Mouse (Mus musculus): ENCODE data around the gene Iqce.
A peak's percentile ranks its signal among the peaks of the same experiment; 100 is the strongest.

The Iqce gene

DNA sequence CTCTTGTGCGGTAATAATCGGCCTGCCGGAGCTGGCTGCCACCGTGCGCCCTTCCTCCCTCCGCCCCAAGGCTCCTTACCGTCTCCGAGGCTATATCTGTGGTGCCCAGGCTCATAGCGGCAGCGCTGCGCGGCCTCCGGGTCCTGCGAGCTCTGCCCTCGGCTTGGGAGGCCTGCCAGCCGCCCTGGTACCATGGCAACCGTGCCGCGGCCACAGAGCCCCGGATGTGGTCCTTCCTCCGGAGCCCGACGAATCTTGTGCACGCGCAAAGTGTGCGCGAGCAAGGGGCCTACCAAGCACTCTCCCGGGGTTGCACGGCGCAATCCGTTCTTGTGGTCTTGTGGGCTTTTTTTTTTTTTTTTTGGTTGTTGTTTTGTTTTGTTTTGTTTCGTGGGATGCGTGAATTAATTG lies at the start of gene Iqce:
TSS of gene Iqce (minus strand) at position 276 of the 411 bp plus-strand sequence.
- peak; percentile 93 for DNase-seq (ENCODE audit: extremely low spot score)

DNA sequence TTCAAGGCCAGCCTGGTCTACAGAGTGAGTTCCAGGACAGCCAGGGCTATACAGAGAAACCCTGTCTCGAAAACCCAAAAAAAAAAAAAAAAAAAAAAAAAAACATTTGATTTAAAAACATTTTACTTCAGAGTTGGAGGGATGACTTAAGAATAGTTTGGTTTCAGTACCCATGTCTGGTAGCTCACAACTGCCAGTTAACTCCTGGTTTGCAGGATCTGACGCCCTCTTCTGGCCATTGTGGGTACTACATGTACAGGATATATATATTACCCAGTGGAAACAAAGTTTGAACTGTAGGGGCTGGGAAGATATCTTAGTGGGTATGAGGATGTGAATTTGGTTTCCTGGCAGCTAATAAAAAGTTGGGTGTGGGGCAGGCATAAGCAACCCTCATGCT lies 48.7 kb upstream of the Iqce start:
- DNase-seq (ENCODE audit: extremely low spot score) = no peak

DNA sequence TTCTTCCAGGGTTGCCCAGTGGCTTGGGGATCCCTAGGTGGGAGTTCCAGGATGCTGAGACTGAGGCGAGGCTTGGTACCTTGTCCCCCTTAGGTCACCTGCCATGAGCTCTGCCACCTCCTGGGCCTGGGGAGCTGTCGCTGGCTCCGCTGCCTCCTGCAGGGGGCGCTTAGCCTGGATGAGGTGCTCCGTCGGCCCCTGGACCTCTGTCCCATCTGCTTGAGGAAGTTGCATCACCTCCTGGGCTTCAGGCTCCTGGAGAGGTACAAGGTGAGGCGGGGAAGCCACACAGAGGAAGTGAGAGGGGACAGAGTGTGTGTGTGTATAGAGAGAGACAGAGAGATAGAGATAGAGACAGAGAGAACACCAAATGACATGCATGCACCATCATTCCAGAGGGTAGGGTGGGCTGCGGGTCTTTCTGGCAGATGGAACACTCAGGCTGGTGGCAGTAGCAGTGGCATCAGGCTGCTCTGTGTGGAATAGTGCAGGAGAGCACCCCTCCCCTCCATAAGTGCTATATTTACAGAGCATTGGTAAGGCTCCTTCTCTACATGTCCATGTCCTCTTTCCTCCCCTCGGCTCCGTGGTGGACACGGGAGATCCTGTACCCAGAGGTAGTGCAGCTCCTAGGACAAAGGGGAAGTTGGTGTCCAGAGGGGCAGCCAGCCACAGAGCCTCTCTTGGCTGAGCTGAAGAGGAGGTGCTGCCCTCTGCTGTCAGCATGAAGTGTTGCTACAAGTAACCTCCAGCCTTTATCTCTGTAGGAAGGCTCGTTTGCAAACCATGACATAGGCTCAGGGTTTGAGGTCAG lies 47.1 kb upstream of the Iqce start:
- DNase-seq (ENCODE audit: extremely low spot score) = peak; percentile 74

DNA sequence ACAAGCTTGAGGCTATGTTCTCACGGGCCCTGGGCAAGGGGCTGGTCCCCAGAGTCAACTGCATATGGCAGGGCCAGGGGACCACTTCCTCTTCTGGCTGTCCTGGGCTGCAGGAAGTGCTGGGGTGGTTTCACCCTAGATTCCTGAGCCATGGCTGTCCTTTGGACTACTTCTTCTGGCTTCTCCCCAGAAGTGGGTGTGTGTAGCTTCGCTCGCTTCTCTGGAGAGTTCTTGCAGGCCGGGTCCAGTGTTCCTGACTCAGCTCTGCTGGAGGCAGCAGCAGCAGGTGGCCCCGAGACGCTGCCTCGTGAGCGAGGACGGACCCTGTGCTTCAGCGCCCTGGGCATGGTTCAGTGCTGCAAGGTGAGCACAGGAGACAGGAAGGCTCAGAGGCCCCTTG lies 46.2 kb upstream of the Iqce start:
- no peak for DNase-seq (ENCODE audit: extremely low spot score)

DNA sequence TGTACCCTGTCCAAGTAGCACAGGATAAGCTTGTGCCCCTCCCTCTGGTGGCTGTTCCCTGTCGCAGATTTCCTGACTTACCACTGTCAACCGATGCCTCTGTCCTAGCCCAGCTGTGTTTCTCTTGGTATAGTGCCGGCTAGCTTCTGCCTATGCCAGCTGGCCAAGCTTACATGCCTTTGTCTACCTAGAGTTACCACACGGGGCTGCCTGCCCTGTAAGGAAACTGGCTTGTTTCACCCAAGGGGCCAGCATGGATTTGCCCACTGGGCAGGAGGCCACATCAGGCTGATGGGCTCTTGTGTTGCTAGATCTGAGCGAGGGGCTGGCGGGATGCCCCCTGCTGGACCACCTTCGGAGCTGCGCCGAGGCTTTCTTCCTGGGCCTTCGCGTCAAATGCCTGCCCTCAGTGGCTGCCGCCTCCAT lies 41.5 kb upstream of the Iqce start:
- peak; percentile 23 for DNase-seq (ENCODE audit: extremely low spot score)

DNA sequence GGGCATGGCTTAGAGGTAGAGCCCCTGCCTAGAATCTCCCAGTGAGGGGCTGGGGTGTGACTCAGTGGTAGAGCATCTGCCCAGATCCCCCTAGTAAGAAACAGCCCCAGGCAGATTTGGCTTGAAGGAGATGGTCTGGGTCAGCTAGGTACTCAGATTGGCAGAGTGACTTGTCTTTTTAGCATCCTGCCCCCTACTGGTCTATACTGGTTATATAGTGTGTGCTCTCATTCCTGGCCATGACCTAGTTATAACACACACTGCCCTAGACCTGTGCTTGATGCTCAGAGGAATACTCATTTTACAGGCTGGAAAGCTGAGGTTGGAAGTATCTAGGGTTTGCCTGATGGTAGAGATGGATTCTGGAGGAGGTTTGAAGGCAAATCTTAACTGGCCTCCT lies 39.7 kb upstream of the Iqce start:
- DNase-seq (ENCODE audit: extremely low spot score) = no peak

DNA sequence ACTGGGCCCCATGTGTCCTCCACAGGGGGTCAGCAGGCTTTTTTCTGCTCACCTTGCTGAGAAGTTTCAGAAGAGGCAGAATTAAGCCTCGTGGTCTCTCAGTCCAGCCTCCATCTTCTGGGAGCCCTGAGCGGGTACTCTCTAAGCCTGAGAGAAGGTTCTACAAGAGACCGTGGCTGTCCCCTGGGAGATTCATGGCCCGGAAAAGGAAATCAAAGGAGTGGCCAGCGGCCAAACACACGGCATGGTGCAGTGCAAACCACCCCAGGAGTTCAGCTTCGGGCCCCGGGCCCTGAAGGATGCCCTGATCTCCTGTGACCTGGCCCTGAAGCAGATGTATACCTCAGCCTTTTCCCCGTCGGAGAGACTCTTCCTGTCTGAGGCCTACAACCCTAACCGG lies 38.9 kb upstream of the Iqce start:
- DNase-seq (ENCODE audit: extremely low spot score) = no peak

DNA sequence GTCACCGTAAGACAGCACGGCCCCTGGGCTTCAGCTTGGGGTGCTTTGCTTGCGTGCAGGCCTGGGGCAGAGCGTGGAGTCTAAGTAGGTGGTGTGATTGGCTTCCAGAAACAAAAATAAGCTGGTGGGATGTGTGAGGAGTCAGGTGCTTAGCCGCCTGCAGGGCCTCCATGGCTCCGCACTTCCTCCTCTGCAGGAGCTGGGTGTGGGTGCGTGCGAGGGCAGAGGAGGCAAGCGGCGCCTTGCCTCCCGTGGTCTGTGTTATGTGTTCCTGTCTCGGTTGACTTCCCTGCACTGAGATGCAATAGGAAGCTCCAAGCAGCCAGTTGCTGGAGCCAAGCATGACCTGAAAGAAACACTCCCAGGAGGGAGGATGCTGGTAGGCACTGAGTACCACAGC lies 37.6 kb upstream of the Iqce start:
- no peak for DNase-seq (ENCODE audit: extremely low spot score)

DNA sequence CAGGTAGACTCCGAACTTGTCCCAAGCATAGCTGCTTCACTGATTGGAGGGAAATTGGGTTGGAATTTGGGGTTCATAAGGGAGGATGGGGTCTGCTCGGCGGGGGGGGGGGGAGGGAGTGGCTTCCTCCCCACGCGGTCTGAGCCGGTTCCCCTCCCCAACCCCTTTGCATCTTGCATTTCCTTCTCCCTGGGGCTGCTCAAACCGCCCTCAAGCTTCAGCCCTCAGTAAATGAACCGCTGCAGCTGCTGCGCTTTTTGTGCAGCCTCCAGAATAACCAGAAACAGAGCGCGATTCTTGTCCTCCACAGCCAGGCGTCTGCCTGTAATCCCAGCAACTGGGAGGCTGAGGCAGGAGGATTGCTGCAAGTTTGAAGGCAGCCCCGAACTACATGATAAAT lies 34.0 kb upstream of the Iqce start:
- DNase-seq (ENCODE audit: extremely low spot score) = no peak

DNA sequence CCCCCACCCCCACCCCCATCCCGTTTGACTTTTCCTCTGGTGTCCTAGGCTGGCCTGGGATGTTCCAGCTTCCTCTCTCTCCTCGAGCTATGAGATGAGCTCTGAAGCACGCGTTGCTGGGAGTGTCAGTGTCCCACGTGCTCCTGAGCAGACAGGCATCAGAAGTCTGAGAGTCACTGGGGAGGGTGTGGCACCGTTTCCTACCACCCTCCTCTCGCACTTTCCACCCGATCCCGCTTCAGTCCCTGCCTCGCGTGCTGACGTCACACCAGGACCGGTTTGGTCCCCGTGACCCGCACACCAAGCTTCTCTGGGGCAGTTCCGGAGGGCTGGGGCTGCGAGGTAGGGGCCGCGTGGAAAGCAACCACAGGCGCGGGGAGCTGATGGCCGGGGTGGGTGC lies 33.1 kb upstream of the Iqce start:
- DNase-seq (ENCODE audit: extremely low spot score) = peak; percentile 36

DNA sequence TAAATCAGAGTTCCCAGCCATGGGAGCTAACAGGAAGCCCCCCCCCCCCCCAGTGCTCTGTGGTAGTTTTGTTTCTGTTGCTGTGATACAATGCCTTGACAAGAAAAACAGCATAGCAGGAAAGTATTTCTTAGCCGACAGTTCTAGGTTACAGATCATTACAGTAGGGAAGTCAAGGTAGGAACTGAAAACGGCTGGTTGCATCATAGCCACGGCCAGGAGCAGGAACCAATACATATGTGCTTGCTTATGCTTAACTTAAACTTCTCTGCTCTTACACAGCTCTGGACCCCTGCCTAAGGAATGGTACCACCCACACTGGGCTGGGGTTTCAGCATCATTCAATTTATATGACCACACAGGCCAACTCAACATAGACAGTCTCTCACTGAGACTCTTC lies 31.2 kb upstream of the Iqce start:
- DNase-seq (ENCODE audit: extremely low spot score) = no peak

DNA sequence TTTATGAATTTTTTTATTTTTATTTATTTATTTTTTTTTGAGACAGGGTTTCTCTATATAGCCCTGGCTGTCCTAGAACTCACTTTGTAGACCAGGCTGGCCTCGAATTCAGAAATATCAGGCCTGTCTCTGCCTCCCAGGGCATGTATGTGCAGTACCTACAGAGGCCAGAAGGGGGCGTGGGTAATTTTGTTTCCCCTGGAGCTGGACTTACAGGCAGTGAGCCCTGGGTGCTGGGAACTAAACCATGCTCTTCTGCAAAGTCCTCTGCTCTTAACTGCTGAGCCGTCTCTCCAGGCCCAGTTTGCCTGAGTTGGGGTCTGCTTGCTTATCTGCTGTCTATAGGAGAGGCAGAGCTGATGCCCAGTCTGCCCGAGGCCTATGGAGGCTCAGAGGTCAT lies 30.0 kb upstream of the Iqce start:
- DNase-seq (ENCODE audit: extremely low spot score) = peak; percentile 27

DNA sequence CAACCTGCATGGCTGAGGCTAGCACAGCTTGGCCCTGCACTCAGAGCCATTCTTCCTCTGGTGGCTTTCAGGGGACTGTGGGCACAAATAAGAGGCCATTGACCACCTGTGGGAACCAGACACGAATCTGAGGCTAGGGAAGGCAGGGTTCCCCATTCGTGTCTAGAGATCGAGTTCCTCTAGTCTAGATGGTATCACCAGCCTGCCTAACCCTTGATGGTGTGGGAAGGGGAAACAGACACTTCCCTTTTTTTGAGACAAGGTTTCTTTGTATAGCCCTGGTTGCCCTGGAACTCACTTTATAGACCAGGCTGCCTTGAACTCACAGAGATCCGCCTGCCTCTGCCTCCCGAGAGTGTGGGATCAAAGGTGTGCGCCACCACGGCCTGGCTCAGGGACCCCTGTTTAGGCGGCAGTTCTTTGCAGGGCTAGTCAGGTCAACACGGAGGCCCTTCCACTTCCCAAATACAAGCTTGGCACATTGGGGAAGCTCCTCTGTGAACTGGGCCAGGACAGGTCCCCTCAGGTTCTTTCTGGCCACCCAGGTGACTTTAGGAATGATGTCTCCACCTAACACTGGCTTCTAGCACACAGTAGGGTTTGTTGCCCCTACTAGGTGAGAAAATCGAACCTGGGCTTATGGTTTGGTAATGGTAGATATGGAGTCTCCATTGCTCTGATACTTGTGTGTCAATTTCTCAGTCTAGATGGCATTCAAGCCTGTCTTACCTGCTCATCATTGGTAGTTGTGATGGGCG lies 29.0 kb upstream of the Iqce start:
- DNase-seq (ENCODE audit: extremely low spot score) = no peak

DNA sequence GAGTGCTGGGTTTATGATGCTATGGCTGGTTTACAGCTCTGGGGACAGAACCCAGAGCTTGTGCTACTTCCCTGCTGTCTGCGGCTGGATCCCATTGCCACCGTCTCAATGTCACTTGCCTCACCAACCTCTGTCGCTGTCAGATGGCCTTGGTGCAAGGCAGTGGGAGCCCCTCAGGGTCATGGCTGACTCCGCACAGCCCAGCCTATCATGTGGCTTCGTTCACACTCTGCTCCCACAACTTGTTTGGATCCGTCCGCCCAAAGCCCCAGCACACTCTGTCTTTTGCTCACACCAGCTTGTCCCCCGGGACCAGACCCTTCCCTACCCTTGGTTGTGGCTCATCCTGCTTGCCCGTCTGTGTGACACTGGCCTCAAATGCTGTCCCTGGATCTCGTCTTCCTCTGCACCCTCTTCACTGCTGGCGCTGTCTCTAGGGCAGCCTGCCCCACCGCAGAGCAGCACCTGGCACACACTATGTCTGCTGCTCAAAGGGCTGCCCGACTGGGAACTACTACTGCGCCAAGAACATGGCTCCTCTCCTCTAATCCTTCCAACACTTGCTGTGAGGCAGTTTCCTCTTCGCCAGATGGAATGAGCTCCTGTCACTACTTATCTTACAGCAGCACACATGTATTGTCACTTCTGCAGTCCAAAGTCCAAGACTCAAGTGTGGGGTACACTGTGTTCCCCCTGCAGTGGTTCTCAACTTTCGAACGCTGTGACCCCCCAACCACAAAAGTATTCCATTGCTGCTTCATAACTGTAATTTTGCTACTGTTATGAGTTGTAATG lies 25.0 kb upstream of the Iqce start:
- DNase-seq (ENCODE audit: extremely low spot score) = no peak

DNA sequence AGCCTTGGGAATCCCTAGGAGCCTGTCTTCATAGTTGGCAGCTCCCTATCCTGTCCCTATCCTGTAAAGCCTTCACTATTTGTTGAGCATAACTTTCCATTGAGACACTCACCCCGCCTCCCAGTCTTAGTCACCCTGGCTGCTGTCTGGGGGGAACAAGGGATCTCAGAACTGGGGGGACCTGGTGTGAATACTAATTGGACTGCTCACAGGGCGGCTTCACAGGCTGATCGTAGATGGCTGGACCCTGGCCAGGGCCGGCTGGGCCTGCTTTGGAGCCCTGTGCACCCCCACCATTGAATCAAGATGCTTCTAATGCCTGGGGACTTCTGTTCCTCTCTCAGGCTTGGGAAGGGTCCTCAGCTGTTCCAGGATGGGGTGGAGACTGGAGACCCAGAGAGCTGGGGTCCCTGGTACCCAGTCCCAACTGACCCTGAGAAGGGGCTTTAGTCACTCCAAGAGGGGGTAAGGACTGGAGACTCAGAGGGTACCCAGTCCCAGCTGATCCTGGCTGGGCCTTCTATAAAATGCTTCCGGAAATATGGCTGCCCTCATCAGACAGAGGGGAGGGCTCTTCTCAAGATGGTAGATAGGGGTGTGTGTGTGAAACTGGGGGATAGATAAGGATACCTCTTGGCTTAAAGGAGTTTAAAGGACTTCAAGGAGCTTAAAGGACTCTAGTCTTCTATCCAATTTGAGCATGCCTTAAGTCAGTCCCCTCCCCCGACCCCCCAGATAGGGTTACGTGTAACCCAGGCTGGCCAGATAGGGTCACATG lies 24.1 kb upstream of the Iqce start:
- DNase-seq (ENCODE audit: extremely low spot score) = no peak

DNA sequence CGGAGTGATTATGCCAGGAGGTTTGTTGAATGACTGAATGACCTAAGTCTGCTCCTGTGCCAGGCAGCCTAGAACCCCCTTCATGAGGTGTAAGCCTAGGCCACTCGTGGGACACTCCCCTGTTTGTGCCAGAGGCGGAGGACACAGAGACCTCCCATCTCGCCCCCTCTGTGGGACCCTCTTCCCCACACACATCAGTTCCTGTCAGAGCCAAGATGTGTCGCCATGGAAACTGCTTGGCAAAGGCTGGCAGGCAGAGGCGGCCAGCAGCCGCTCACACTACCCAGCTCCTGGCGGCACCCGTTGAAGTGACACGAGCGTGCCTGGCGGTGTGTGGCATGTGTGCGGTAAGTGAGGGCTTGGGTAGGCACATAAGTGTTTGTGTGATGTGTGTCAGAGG lies 21.6 kb upstream of the Iqce start, which contains the start of gene Amz1:
TSS of gene Amz1 (plus strand) at position 306 of the 400 bp plus-strand sequence.
- no peak for DNase-seq (ENCODE audit: extremely low spot score)

DNA sequence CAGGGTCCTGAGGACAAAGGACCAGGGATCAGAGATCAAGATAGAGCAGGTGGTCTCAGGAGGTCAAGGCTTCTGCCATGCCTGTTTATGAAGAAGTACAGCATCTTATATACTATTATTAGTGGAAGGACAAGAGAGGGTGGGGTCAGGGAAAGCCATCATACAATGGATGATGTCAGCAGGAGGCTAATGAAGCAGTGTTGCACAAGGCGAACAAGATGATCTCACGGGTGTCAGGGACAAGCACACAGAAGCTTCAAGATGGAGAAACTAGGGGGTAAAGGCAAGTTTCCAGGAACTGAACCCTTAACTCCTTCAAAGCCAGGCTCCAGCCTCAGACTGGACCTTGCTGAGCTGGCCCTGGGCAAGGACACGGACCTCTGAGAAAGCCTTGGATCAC lies 19.9 kb upstream of the Iqce start:
- no peak for DNase-seq (ENCODE audit: extremely low spot score)

DNA sequence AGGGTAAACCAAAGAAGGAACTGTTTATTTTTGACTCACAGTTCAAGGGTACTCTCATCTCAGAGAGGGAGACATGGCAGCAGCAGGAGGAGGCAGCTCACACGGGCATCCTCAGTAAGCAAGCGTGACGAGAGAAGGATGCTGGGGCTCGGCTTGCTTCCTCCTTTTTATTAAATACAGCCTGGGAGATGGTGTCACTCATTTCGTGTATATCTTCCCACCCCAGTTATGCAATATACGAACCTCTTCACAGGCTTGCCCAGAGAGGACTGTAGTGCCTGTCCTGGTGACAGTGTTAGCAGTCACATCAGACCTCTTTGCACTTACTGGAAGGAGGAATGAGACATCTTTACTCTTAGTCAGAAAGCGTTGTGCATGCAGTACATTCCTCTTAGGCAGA lies 18.6 kb upstream of the Iqce start:
- DNase-seq (ENCODE audit: extremely low spot score) = no peak

DNA sequence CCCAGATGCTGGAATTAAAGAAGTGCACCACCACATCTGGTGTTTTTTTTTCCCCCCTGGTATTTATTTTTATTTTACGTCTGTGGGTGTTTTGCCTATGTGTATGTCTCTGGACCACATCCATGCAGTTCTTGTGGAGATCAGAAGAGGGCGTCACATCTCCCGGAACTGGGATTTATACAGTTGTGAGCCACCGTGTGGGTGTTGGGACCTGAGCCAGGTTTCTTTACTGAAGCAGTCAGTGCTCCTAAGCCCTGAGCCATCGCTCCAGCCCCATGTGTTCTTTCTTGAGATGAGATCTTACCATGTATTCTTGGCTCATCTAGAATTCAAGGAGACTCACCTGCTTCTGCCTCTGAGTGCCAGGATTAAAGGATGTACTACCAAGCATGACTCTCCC lies 8.9 kb upstream of the Iqce start:
- DNase-seq (ENCODE audit: extremely low spot score) = no peak

DNA sequence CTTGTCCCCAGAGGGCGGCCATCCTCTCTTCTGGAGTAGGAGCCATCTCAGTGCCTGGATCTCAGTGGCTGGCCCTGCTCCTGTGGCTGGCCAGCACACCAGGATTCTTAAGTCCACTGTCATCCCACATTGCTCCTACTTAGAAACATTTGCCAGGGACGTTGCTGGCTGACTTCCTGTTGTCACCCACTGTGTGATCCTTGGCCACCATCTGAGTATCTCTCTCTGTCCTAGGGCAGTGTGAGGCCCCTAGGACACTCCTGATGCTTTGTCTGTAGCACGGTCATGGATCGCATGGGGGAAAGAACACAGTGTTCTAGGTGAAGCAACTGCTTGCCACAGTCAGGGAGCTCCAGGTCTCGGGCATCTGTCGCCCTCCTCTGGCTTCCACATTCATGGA lies 8.1 kb upstream of the Iqce start:
- DNase-seq (ENCODE audit: extremely low spot score) = no peak

DNA sequence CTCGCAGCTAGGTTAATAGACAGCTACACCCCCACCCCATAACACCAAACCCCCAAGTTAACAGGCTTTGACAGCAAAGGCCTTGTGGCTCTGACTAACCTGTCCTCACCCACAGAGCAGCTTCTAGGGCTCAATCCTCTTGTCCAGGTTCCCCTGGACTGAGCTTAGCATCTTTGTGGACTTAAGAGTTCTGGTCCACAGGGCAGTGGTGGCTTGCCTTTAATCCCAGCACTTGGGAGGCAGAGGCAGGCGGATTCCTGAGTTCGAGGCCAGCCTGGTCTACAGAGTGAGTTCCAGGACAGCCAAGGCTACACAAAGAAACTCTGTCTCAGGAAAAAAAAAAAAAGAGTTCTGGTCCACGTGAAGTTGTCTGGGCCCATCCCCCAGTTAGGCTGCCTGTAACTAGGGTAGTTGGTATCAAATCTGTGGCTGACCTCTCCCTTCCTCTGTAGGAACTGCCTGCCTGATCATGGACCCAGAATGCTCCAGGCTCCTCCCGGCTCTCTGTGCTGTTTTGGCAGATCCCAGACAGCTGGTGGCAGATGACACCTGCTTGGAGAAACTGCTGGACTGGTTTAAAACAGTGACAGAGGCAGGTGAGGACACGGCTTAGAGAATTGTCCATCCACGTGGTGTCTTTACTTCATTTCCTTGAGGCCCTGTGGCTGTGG lies 3.5 kb upstream of the Iqce start:
- no peak for DNase-seq (ENCODE audit: extremely low spot score)

All from embryo, embryonic 9.5 days (tissue).